Mouse (Mus musculus): ENCODE results near the gene Rtn3. TPM values are rescaled to one million over a fixed set of nuclear protein-coding genes. Genes with fewer than 3 reads are reported as not detected.
A peak's percentile ranks its signal among the peaks of the same experiment; 100 is the strongest.

Gene Rtn3
- polyA plus RNA-seq, 1 experiment from 2014 or later = 116 TPM

GRCm38 (mm10) chr19:7436061-7436970, 46.8 kb downstream of the Rtn3 start:
- no peak overlapping the region for H3K4me3 ChIP-seq (ENCODE audit: low read depth, low read length)
- no peaks in the 10 kb centered on the region for H3K4me1 ChIP-seq (replicated peaks; ENCODE audit: control insufficient read depth, insufficient read depth)
- peaks cover under 1% of the 10 kb centered on the region; the same call in 1 of the 2 replicates for H3K36me3 ChIP-seq (ENCODE audit: control insufficient read depth, insufficient read depth, low read length)
- H3K9ac ChIP-seq (ENCODE audit: low read length) = no peak overlapping the region
- TF ChIP-seq EP300 (optimal IDR thresholded peaks at IDR 0.05) (no peak), CTCF (IDR thresholded peaks at IDR 0.05; ENCODE audit: low read depth) (peak; percentile 94)
- WGBS = 59% methylated on average over 5 of the region's 5 CpGs
- no peaks in the 10 kb centered on the region for H3K9me3 ChIP-seq (ENCODE audit: control insufficient read depth, low read length)
- no peak overlapping the region for H3K27ac ChIP-seq (replicated peaks)
- H3K4me2 ChIP-seq (replicated peaks; ENCODE audit: low read depth) = no peak overlapping the region
- H3K27me3 ChIP-seq (ENCODE audit: control insufficient read depth, insufficient read depth, low read length) = no peaks in the 10 kb centered on the region
- DNase-seq (ENCODE audit: low spot score) = peak; percentile 45
- ATAC-seq (ENCODE audit: low FRiP score, low TSS enrichment) = peak; percentile 74; the same call in 1 of the 2 replicates

GRCm38 (mm10) chr19:7434887-7435286, 48.2 kb downstream of the Rtn3 start:
- Histone ChIP-seq H3K27ac (replicated peaks) (no peak overlapping the region), H3K27me3 (ENCODE audit: control insufficient read depth, insufficient read depth, low read length) (no peaks in the 10 kb centered on the region), H3K4me1 (replicated peaks; ENCODE audit: control insufficient read depth, insufficient read depth) (no peaks in the 10 kb centered on the region), H3K4me2 (replicated peaks; ENCODE audit: low read depth) (no peak overlapping the region), H3K4me3 (ENCODE audit: low read depth, low read length) (no peak overlapping the region), H3K9me3 (ENCODE audit: control insufficient read depth, low read length) (no peaks in the 10 kb centered on the region), H3K36me3 (ENCODE audit: control insufficient read depth, insufficient read depth, low read length) (peaks cover 9% of the 10 kb centered on the region), H3K9ac (ENCODE audit: low read length) (no peak overlapping the region)
- WGBS = 83% methylated on average over 2 of the region's 2 CpGs
- ATAC-seq (ENCODE audit: low FRiP score, low TSS enrichment) = no peak
- TF ChIP-seq EP300 (optimal IDR thresholded peaks at IDR 0.05) (no peak), CTCF (IDR thresholded peaks at IDR 0.05; ENCODE audit: low read depth) (no peak)
- DNase-seq (ENCODE audit: low spot score) = no peak

- DNase-seq (ENCODE audit: low spot score) = peak; percentile 43
- Histone ChIP-seq H3K27ac (replicated peaks) (no peak overlapping the region), H3K4me2 (replicated peaks; ENCODE audit: low read depth) (no peak overlapping the region), H3K9me3 (ENCODE audit: control insufficient read depth, low read length) (no peaks in the 10 kb centered on the region), H3K9ac (ENCODE audit: low read length) (no peak overlapping the region), H3K4me1 (replicated peaks; ENCODE audit: control insufficient read depth, insufficient read depth) (peaks cover 9% of the 10 kb centered on the region), H3K36me3 (ENCODE audit: control insufficient read depth, insufficient read depth, low read length) (peaks cover 18% of the 10 kb centered on the region), H3K4me3 (ENCODE audit: low read depth, low read length) (no peak overlapping the region), H3K27me3 (ENCODE audit: control insufficient read depth, insufficient read depth, low read length) (no peaks in the 10 kb centered on the region)
- ATAC-seq (ENCODE audit: low FRiP score, low TSS enrichment) = no peak
- WGBS = 44% methylated on average over 3 of the region's 3 CpGs
- no peak for TF ChIP-seq CTCF (IDR thresholded peaks at IDR 0.05; ENCODE audit: low read depth)
These were observed 57.7 kb downstream of the Rtn3 start for GRCm38 (mm10) chr19:7425398-7425775.

- Histone ChIP-seq H3K9ac (ENCODE audit: low read length) (no peak overlapping the region), H3K36me3 (ENCODE audit: control insufficient read depth, insufficient read depth, low read length) (peaks cover 15% of the 10 kb centered on the region), H3K9me3 (ENCODE audit: control insufficient read depth, low read length) (no peaks in the 10 kb centered on the region), H3K27ac (replicated peaks) (peak overlapping the region; percentile 40; the same call in 1 of the 2 replicates), H3K4me1 (replicated peaks; ENCODE audit: control insufficient read depth, insufficient read depth) (peaks cover 11% of the 10 kb centered on the region), H3K4me2 (replicated peaks; ENCODE audit: low read depth) (no peak overlapping the region), H3K27me3 (ENCODE audit: control insufficient read depth, insufficient read depth, low read length) (no peaks in the 10 kb centered on the region), H3K4me3 (ENCODE audit: low read depth, low read length) (no peak overlapping the region)
- peak; percentile 43 for DNase-seq (ENCODE audit: low spot score)
- WGBS = 63% methylated on average over 8 of the region's 8 CpGs
- TF ChIP-seq EP300 (optimal IDR thresholded peaks at IDR 0.05) = no peak
- TF ChIP-seq CTCF (IDR thresholded peaks at IDR 0.05; ENCODE audit: low read depth) = no peak
- ATAC-seq (ENCODE audit: low FRiP score, low TSS enrichment) = no peak
These were observed 58.3 kb downstream of the Rtn3 start for GRCm38 (mm10) chr19:7424590-7425397.

GRCm38 (mm10) chr19:7424131-7424530, 59.0 kb downstream of the Rtn3 start:
- Histone ChIP-seq H3K9me3 (ENCODE audit: control insufficient read depth, low read length) (no peaks in the 10 kb centered on the region), H3K27ac (replicated peaks) (peak overlapping the region; percentile 14; the same call in 1 of the 2 replicates), H3K4me2 (replicated peaks; ENCODE audit: low read depth) (no peak overlapping the region), H3K27me3 (ENCODE audit: control insufficient read depth, insufficient read depth, low read length) (no peaks in the 10 kb centered on the region), H3K4me1 (replicated peaks; ENCODE audit: control insufficient read depth, insufficient read depth) (peaks cover 15% of the 10 kb centered on the region), H3K9ac (ENCODE audit: low read length) (no peak overlapping the region), H3K4me3 (ENCODE audit: low read depth, low read length) (no peak overlapping the region), H3K36me3 (ENCODE audit: control insufficient read depth, insufficient read depth, low read length) (peaks cover 15% of the 10 kb centered on the region)
- ATAC-seq (ENCODE audit: low FRiP score, low TSS enrichment) = no peak
- DNase-seq (ENCODE audit: low spot score) = no peak
- TF ChIP-seq CTCF (IDR thresholded peaks at IDR 0.05; ENCODE audit: low read depth) (no peak), EP300 (optimal IDR thresholded peaks at IDR 0.05) (no peak)
- WGBS = 63% methylated on average over 7 of the region's 7 CpGs
